Mouse (Mus musculus): ENCODE data around the gene Nexn.
"Not testable (repeated sequence)": the region's sequence is repeated elsewhere in the genome, so short reads cannot be mapped to it uniquely, and the experiment has no call there.

Nexn gene

DNA sequence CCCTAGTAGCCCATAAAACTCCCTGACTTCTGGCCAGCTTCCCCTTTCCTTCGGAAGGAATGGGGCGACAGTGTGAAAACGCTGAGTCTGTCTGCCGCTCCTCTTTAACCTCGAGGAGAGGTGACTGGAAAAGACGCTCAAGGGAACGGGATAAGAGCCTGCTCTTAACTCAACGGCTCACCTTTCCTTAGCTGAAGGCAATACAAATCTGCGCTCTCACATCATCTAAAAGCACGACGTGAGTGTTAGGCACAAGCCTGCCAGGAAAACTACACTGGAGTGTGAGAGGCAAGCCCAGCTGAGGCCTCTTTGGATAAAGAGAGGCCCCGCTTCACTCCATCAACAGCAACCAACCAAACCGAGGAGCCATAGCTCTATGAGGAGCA is at the start of gene Nexn:
Nexn (minus strand) TSS at position 315 of the 386 bp plus-strand sequence.
- DNase-seq = peak; percentile 39

DNA sequence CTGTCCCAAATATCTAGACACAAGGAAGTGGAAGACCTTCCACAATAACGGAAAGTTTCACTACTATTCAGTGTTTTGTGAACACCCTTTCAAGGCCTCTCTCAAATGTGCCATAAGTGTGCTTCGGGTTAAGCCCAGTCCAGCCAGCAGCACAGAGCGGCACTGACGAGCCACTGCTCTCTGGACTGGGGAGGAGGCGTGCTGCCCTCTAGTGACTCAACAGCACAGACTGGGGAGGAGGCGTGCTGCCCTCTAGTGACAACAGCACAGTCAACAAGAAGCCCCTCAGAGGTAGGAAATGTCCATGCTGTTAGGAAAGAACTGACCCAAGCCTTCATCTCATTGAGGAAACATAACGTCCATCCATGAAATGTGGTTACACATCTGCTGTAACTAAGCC is 49.5 kb upstream of the Nexn start:
- DNase-seq = peak; percentile 92

- DNase-seq = not testable (repeated sequence)
These were observed 48.5 kb upstream of the Nexn start for GRCm38 (mm10) chr3:152314666-152315065.

DNA sequence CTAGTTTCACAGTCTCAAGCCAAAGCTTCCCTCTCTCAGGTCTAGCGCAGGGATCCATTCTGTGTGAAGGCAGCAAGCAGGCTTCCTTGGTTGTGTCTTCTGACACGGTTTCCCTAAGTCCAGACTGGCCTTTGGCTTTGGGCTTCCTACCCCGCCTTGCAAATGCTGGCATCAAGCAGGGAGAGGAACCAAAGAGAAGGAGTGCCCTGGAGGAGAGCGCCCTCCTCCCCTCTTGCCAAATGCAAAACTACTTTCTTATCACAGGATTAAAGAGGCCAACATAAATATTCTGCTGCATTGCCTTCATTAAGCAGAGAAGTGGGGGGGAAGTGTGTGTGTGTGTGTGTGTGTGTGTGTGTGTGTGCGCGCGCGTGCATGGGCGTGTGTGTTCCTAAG is 43.1 kb upstream of the Nexn start:
- DNase-seq = no peak

- peak; percentile 63 for DNase-seq
These were observed 42.5 kb upstream of the Nexn start for GRCm38 (mm10) chr3:152308485-152309249.

DNA sequence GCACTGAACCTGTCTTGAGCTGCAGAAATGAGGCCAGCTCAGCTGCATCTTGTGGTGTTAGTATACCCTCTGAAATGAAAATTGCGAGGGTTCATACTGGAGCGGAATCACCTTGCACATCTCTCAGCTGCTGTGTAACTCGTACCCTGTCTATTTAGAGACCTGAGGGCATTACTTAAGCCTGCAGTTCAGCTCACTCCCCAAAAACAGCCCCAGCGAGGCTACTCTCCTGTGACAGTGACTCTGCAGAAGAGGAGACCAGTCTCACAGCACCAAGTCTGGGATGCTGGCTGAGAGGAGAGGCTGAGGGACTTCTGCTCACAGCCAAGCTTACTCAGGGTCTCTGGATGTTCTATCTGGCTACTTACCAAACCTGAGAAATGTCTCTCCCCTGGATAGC is 39.8 kb upstream of the Nexn start:
- DNase-seq = no peak

GRCm38 (mm10) chr3:152305080-152305479 is 38.9 kb upstream of the Nexn start:
- DNase-seq = peak; percentile 59

GRCm38 (mm10) chr3:152304093-152304815 is 38.1 kb upstream of the Nexn start:
- peak; percentile 57 for DNase-seq

DNA sequence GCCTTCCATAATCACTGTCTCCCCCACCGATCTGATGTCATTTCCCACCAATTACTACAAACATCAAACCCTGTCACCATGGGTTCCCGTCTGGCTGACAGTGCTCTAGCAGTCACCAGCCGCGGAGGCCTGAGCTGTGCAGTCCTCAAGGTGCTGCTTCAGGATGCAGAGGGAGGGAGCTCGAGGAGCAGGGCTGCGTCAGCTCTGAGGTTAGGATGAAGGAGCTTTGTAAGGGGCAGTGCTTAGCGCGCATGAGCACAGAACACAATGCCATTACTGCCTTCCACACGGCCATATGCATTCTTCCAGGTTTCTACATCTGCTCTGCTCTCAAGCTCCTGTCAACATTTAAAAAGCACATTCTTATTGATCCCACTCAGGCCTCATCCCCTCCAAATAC is 36.8 kb upstream of the Nexn start:
- no peak for DNase-seq

DNA sequence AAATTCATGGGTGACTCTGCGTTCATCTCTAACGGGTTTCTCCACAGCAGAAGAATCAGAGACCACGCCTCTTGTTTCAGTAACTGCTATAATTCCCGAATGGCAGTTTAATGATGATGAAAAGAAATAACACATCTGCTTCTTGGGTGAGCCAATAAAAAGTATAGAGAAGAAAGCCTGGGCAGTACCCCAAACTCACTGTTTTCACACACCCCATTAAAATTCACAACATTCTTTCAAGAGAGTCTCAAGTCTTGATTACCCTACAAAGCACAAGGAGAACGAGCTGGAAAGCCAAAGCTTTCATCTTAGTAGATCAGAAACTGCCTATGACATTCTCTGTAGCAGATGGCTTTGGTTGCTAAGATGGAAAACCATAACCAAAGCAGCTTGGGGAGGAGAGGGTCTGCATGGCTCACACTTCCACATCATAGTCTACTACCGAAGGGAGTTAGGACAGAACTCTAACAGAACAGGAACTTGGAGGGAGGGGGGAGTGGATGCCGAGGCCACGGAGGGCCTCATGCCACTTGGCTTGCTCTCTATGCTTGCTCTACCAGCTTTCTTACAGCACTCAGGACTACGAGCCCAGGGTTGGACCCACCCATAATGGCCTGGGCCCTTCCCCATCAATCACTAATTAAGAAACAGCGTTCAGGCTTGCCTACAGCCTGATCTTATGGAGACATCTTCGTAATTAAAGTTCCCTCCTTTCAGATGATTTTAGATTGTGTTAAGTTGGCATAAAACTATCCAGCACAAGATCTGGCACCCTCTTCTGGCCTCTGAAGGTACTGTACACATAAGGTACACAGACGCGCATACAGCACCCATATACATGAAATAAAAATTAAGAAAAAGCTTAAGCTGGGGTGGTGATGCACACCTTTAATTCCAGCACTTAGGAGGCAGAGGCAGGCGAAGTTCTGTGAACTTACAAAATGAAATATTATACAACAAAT is 34.5 kb upstream of the Nexn start:
- peak; percentile 44 for DNase-seq

- DNase-seq = no peak
These were observed 29.7 kb upstream of the Nexn start for GRCm38 (mm10) chr3:152295896-152296295.

- DNase-seq = peak; percentile 22
These were observed 28.2 kb upstream of the Nexn start for GRCm38 (mm10) chr3:152294400-152294799.

GRCm38 (mm10) chr3:152293530-152294181 is 27.5 kb upstream of the Nexn start:
- no peak for DNase-seq

DNA sequence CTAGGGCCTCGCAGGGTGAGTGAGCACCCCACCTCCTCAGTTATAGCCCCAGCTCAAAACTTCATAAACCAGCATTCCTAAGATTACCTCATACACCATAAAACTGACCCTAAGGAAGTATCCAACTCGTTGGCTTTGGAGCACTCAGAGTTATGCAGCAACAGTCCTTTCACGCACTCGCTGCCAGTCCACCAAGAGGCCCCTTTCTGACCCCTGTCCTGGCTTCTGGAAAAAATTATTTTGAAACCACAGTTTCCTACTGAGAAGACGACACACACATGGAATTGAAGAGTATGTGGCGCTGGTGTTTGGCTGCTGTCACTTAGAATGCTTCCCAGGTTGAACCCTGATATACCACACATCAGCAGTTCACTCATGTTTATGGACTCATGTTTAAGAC is 25.7 kb upstream of the Nexn start:
- DNase-seq = no peak

- DNase-seq = no peak
These were observed 24.1 kb upstream of the Nexn start for GRCm38 (mm10) chr3:152290175-152290798.

DNA sequence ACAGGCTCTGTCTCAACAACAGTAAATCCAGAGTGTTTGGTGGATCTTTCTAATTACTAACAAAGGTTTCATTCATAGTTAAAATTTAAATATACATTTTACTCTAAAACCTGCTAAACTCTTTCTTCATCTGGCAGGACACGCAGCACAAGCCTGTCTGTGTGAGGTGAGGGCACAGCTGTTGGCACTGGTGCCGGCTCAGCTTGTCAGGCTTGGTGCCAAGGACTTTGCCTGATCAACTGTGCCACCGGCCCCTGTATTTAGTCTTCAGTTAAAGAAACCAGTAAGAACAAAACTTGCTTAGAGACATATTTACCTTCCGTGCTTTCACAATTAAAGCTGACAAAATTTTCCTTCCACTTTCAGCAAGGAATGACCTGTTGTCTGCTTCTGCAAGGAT is 22.6 kb upstream of the Nexn start:
- DNase-seq = no peak

- DNase-seq = no peak
These were observed 22.1 kb upstream of the Nexn start for GRCm38 (mm10) chr3:152288276-152288675.

DNA sequence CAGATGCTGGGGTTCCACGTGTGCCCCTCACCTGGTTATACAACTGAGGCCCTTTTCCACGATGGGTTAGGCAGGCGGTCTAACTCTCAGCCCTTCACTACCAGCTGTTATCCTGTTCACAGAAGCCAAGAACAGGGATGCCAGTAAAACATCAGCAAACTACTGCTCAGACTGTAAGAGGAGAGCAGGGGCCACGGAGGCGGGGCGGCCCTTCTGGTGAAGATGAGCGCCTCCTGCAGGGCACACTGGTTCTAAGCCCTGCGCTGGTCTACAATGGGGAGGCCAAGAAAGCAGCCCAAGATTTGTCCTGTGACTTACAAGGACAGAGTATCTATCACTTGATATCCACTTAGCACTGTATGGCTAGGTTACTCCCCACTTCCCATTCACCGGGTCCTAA is 21.7 kb upstream of the Nexn start:
- no peak for DNase-seq

- DNase-seq = no peak
These were observed 18.6 kb upstream of the Nexn start for GRCm38 (mm10) chr3:152284759-152285158.

GRCm38 (mm10) chr3:152284306-152284705 is 18.2 kb upstream of the Nexn start:
- DNase-seq = no peak

GRCm38 (mm10) chr3:152282126-152282525 is 16.0 kb upstream of the Nexn start:
- no peak for DNase-seq

GRCm38 (mm10) chr3:152278431-152278830 is 12.3 kb upstream of the Nexn start:
- DNase-seq = no peak
